Mouse (Mus musculus) small intestine, adult 2 months (tissue): ENCODE data around the gene Scn3b. TPM values are rescaled to one million over a fixed set of nuclear protein-coding genes. Genes with fewer than 3 reads are reported as not detected.

Experiments
- H3K27ac ChIP-seq: fragments of 200-500 bp; 2 replicates; pipeline ENCODE4 v1.5.1; 2012; ENCODE audit warnings: low read depth, low read length, control low read depth, inconsistent platforms; ENCODE audit not compliant: insufficient read depth
- H3K27me3 ChIP-seq: fragments of 200-500 bp; 2 replicates; pipeline ENCODE4 v1.6.1; 2012; ENCODE audit warnings: mild to moderate bottlenecking, moderate library complexity, low read length, inconsistent platforms; ENCODE audit not compliant: control insufficient read depth, insufficient read depth
- H3K36me3 ChIP-seq: fragments of 200-500 bp; 2 replicates; pipeline ENCODE4 v1.6.1; 2012; ENCODE audit warnings: mild to moderate bottlenecking, low read length, control low read depth, inconsistent platforms; ENCODE audit not compliant: control insufficient read depth, insufficient read depth
- H3K4me1 ChIP-seq: fragments of 200-500 bp; 2 replicates; pipeline ENCODE4 v1.6.1; 2012; ENCODE audit warnings: low read length, inconsistent platforms, mixed read lengths; ENCODE audit not compliant: control insufficient read depth, insufficient read depth, insufficient read length
- H3K4me3 ChIP-seq: fragments of 200-500 bp; 2 replicates; pipeline ENCODE4 v1.5.1; 2012; ENCODE audit warnings: low read depth, mild to moderate bottlenecking, control low read depth, inconsistent platforms, low read length, moderate library complexity
- CTCF ChIP-seq: fragments of 200-500 bp; IDR thresholded peaks from 2 replicates; pipeline ENCODE4 v1.5.1; 2012; ENCODE audit warnings: low read depth, mild to moderate bottlenecking, control low read depth, inconsistent platforms, low read length, moderate library complexity, mixed read lengths; ENCODE audit not compliant: insufficient replicate concordance, insufficient read length; ENCODE audit errors: extremely low read depth
- POLR2A ChIP-seq: fragments of 200-500 bp; IDR thresholded peaks from 2 replicates; pipeline ENCODE4 v1.6.1; 2012; ENCODE audit warnings: low read depth, mild to moderate bottlenecking, control low read depth, inconsistent platforms, low read length, moderate library complexity
- WGBS: fragments of 180-500 bp; shearing (Covaris S2); methylation state at CpG from one replicate; pipeline ENCODE4 v1.1.7; 2018; 5-methylcytosine and 5-hydroxymethylcytosine counted together
- polyA plus RNA-seq: library from polyadenylated mRNA; depleted of rRNA; stranded (reverse); fragments of >200 nt; gene quantifications from 2 replicates; pipeline ENCODE4 v1.2.3, GENCODE M21; 2012

The Scn3b gene
- polyA plus RNA-seq, 1 experiment = 0.43 TPM

GRCm38 (mm10) chr9:40318771-40319170 lies 49.8 kb downstream of the Scn3b start:
- Histone ChIP-seq H3K4me3 (peak overlapping the region; percentile 3; the same call in 1 of the 2 replicates), H3K36me3 (peaks cover 20% of the 10 kb centered on the region), H3K27me3 (no peaks in the 10 kb centered on the region), H3K4me1 (peaks cover 31% of the 10 kb centered on the region), H3K27ac (no peak overlapping the region)
- WGBS = 64% methylated on average over 5 of the region's 5 CpGs
- TF ChIP-seq CTCF (no peak), POLR2A (no peak)

DNA sequence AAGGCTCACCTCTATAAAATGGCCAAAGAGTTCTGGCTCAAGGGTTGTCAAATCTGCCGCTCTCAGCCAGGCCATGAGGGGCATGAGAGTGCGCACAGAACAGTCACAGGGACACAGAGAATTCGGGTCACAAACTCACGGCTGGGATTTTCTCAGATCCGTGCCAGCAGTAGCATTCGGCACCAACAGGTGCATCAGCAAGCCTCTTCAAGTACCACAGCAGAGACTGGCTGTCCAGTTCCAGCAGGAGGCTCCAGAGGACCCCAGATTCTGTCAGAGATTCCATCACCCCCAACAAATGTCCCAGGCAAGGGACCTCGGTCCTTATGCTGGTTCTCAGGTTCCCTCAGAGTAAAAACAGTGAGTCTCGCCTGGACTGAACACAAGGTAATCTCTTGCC lies 51.4 kb downstream of the Scn3b start:
- peaks cover 9% of the 10 kb centered on the region for H3K36me3 ChIP-seq
- WGBS = 59% methylated on average over 8 of the region's 8 CpGs
- H3K27ac ChIP-seq = peak overlapping the region; percentile 68
- peak overlapping the region; percentile 57 for H3K4me3 ChIP-seq
- peak; percentile 14; the same call in 1 of the 2 replicates for TF ChIP-seq CTCF
- TF ChIP-seq POLR2A = no peak
- H3K27me3 ChIP-seq = no peaks in the 10 kb centered on the region
- H3K4me1 ChIP-seq = peaks cover 31% of the 10 kb centered on the region

GRCm38 (mm10) chr9:40320879-40321667 lies 52.1 kb downstream of the Scn3b start:
- Histone ChIP-seq H3K27me3 (no peaks in the 10 kb centered on the region), H3K36me3 (peaks cover 6% of the 10 kb centered on the region), H3K4me3 (peak overlapping the region; percentile 3; the same call in 1 of the 2 replicates), H3K27ac (peak overlapping the region; percentile 68), H3K4me1 (peaks cover 34% of the 10 kb centered on the region)
- 25% methylated on average over 12 of the region's 12 CpGs for WGBS
- TF ChIP-seq POLR2A (no peak), CTCF (no peak)

- Histone ChIP-seq H3K27ac (peak overlapping the region; percentile 68), H3K27me3 (no peaks in the 10 kb centered on the region), H3K4me3 (no peak overlapping the region), H3K4me1 (peaks cover 38% of the 10 kb centered on the region), H3K36me3 (peaks cover 6% of the 10 kb centered on the region)
- 47% methylated on average over 3 of the region's 3 CpGs for WGBS
- TF ChIP-seq CTCF (no peak), POLR2A (no peak)
Measured at GRCm38 (mm10) chr9:40321668-40322003, 52.6 kb downstream of the Scn3b start.

DNA sequence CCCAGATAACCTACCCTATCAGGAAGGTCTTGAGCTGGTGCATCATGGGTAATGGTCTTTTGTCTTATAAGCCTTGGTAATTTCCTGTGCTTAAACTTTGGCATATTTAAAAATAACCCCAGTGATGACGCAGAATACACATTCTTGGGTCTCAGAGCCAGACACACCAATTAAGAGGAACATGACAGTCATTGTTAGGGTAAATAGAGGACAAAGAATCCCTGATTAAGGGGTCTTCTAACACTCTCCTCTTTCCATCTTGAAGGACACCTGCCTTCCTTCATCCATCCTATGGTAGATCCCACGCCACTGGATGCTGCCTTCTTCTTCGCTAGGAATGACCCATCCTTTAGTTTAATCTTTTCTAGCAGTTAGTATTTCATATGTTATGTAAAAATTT lies 53.4 kb downstream of the Scn3b start:
- peak overlapping the region; percentile 75; the same call in 1 of the 2 replicates for H3K27ac ChIP-seq
- peaks cover 1% of the 10 kb centered on the region; the same call in 1 of the 2 replicates for H3K36me3 ChIP-seq
- TF ChIP-seq POLR2A = no peak
- H3K27me3 ChIP-seq = no peaks in the 10 kb centered on the region
- WGBS = 91% methylated on average over 3 of the region's 3 CpGs
- no peak overlapping the region for H3K4me3 ChIP-seq
- H3K4me1 ChIP-seq = peaks cover 33% of the 10 kb centered on the region

- 34% methylated on average over 5 of the region's 5 CpGs for WGBS
- H3K27me3 ChIP-seq = no peaks in the 10 kb centered on the region
- peak overlapping the region; percentile 68 for H3K4me3 ChIP-seq
- peak; percentile 36; the same call in 1 of the 2 replicates for TF ChIP-seq POLR2A
- no peak for TF ChIP-seq CTCF
- peaks cover 3% of the 10 kb centered on the region; the same call in 1 of the 2 replicates for H3K36me3 ChIP-seq
- peak overlapping the region; percentile 94 for H3K27ac ChIP-seq
- H3K4me1 ChIP-seq = peaks cover 31% of the 10 kb centered on the region
Measured at GRCm38 (mm10) chr9:40323171-40323570, 54.2 kb downstream of the Scn3b start.

DNA sequence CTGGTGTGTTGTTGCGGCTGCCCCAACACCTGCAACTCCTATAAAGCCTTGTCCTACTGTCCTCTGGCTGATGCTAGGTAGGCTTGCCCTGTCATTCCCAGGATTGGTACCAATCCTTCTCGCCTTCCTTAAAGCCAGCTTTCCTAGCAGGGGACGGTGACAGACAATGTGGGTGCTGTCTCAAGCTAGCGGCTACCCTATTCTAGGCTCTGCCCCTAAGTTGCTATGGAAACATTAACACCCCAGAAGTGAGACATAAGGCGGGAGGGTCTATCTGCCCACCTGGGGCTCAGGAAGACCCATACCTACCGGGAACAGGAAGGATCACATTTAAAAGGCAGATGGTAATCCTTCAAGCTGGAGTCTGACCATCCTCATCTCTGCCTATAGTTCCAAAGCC lies 54.8 kb downstream of the Scn3b start:
- Histone ChIP-seq H3K27me3 (no peaks in the 10 kb centered on the region), H3K4me1 (peaks cover 31% of the 10 kb centered on the region), H3K27ac (peak overlapping the region; percentile 94), H3K4me3 (peak overlapping the region; percentile 68), H3K36me3 (peaks cover 6% of the 10 kb centered on the region; the same call in 1 of the 2 replicates)
- WGBS = 29% methylated on average over 6 of the region's 6 CpGs
- TF ChIP-seq POLR2A (no peak), CTCF (no peak)
